Comparison of ENCODE assay signal across 1 mouse cellular context in the genomic region with DNA sequence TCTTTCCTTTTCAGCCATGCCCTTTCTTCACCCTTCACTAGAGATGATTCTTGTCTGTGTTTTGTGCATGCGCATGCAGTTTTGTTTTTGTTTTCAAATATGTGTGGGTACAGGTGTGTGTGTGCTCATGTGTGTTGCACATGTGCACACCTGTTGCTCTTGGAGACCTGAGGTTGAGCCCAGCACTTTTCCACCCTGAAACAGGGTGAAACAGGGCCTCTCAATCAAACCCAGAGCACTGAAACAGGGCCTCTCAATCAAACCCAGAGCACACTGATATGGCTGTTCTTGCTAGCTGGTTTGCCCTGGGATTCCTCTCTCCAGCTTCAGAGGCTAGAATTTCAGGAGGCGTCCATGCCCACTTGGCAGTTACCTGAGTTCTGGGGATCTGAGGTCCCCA.
TF ChIP-seq lines count a peak whose summit lies in the region.

No protein-coding gene starts in this region.

TF ChIP-seq in MEL, 35 proteins besides CTCF, POLR2A, EP300 and RAD21:
- peak; percentile 61 for TF ChIP-seq HCFC1 (IDR thresholded peaks at IDR 0.05; ENCODE audit: low read depth, low read length)
- TF ChIP-seq TBP (IDR thresholded peaks at IDR 0.05; ENCODE audit: low read depth, low read length): no peak
- TF ChIP-seq NELFE (IDR thresholded peaks at IDR 0.05; ENCODE audit: low read depth, low read length): 0 out of 2 replicates have a peak, but pooled peaks have one; percentile 23
- TF ChIP-seq ZNF384 (IDR thresholded peaks at IDR 0.05; ENCODE audit: low read depth, low read length): no peak
- no peak for TF ChIP-seq USF2 (IDR thresholded peaks at IDR 0.05; ENCODE audit: borderline replicate concordance in 1 of 2, insufficient read depth in 1 of 2, low read depth in 1 of 2, low read length in 2 of 2)
